Mouse (Mus musculus) embryonic facial prominence, embryonic 11.5 days (tissue): Measurements from ENCODE around the gene Svbp. TPM values are rescaled to one million over a fixed set of nuclear protein-coding genes. Genes with fewer than 3 reads are reported as not detected.

Experiments
- ATAC-seq: fragments of 200-750 bp; cut with Nextera tagmentation; replicated peaks from 2 replicates; pipeline ENCODE4 v1.8.0; 2017; ENCODE audit warnings: low read depth; ENCODE audit not compliant: insufficient number of reproducible peaks, low FRiP score, low TSS enrichment
- DNase-seq: peaks from one replicate; pipeline ENCODE4 v3.0.0-alpha.2; 2015; ENCODE audit warnings: low spot score
- H3K27ac ChIP-seq: fragments of 300-500 bp; sonication (generic); replicated peaks from 2 replicates; pipeline ENCODE4 v1.5.1; 2014; ENCODE audit warnings: mild to moderate bottlenecking, low read depth, low read length, control low read depth
- H3K27me3 ChIP-seq: fragments of 300-500 bp; sonication (generic); 2 replicates; pipeline ENCODE4 v1.6.1; 2014; ENCODE audit warnings: mild to moderate bottlenecking, low read length, moderate library complexity, mixed read lengths; ENCODE audit not compliant: control insufficient read depth, insufficient read depth
- H3K36me3 ChIP-seq: fragments of 300-500 bp; sonication (generic); replicated peaks from 2 replicates; pipeline ENCODE4 v1.6.1; 2014; ENCODE audit warnings: low read depth, mild to moderate bottlenecking, low read length, moderate library complexity, mixed read lengths; ENCODE audit not compliant: control insufficient read depth, insufficient read depth
- H3K4me1 ChIP-seq: fragments of 300-500 bp; sonication (generic); 2 replicates; pipeline ENCODE4 v1.6.1; 2014; ENCODE audit warnings: low read length, mixed read lengths; ENCODE audit not compliant: control insufficient read depth, insufficient read depth
- H3K4me2 ChIP-seq: fragments of 300-500 bp; sonication (generic); 2 replicates; pipeline ENCODE4 v1.6.1; 2014; ENCODE audit warnings: low read depth, mild to moderate bottlenecking, control low read depth, low read length, moderate library complexity
- H3K4me3 ChIP-seq: fragments of 300-500 bp; sonication (generic); 2 replicates; pipeline ENCODE4 v1.5.1; 2014; ENCODE audit warnings: low read depth, low read length, control low read depth
- H3K9ac ChIP-seq: fragments of 300-500 bp; sonication (generic); replicated peaks from 2 replicates; pipeline ENCODE4 v1.6.1; 2014; ENCODE audit warnings: mild to moderate bottlenecking, control low read depth, low read length
- H3K9me3 ChIP-seq: fragments of 300-500 bp; sonication (generic); replicated peaks from 2 replicates; pipeline ENCODE4 v1.6.1; 2016; ENCODE audit warnings: mild to moderate bottlenecking, low read length, inconsistent platforms, mixed read lengths; ENCODE audit not compliant: control insufficient read depth
- WGBS: fragments of 180-500 bp; shearing (Covaris S2); extraction: QIAGEN DNeasy Blood & Tissue Kit; methylation state at CpG from one replicate; pipeline ENCODE4 v1.1.7; 2014; 5-methylcytosine and 5-hydroxymethylcytosine counted together
- polyA plus RNA-seq: library from polyadenylated mRNA; unstranded; fragments of >200 nt; fragmentation: Nextera tagmentation; extraction: Ambion mirVana; gene quantifications from 2 replicates; pipeline ENCODE4 v1.2.1, GENCODE M21; 2014

Svbp gene
- polyA plus RNA-seq, 1 experiment from 2014 or later: 174 TPM

- no peak overlapping the region for H3K4me3 ChIP-seq
- no peak for ATAC-seq
- DNase-seq: no peak
- H3K36me3 ChIP-seq: no peaks in the 10 kb centered on the region
- H3K9me3 ChIP-seq: no peaks in the 10 kb centered on the region
- H3K4me1 ChIP-seq: no peaks in the 10 kb centered on the region
- H3K27ac ChIP-seq: no peak overlapping the region
- 86% methylated on average over 9 of the region's 9 CpGs for WGBS
- H3K9ac ChIP-seq: no peak overlapping the region
- no peaks in the 10 kb centered on the region for H3K27me3 ChIP-seq
- H3K4me2 ChIP-seq: no peak overlapping the region
Measured at GRCm38 (mm10) chr4:119181456-119181855, 13.7 kb upstream of the Svbp start.

- H3K27ac ChIP-seq: no peak overlapping the region
- 55% methylated on average over 1 of the region's 1 CpGs for WGBS
- no peaks in the 10 kb centered on the region for H3K27me3 ChIP-seq
- H3K4me2 ChIP-seq: no peak overlapping the region
- DNase-seq: no peak
- H3K4me3 ChIP-seq: no peak overlapping the region
- H3K36me3 ChIP-seq: no peaks in the 10 kb centered on the region
- ATAC-seq: no peak
- no peaks in the 10 kb centered on the region for H3K4me1 ChIP-seq
- no peak overlapping the region for H3K9ac ChIP-seq
- no peaks in the 10 kb centered on the region for H3K9me3 ChIP-seq
Measured at GRCm38 (mm10) chr4:119183525-119183924, 11.6 kb upstream of the Svbp start.

GRCm38 (mm10) chr4:119185771-119186170, 9.3 kb upstream of the Svbp start:
- H3K9ac ChIP-seq: no peak overlapping the region
- H3K9me3 ChIP-seq: no peaks in the 10 kb centered on the region
- H3K36me3 ChIP-seq: no peaks in the 10 kb centered on the region
- no peaks in the 10 kb centered on the region for H3K4me1 ChIP-seq
- H3K27me3 ChIP-seq: no peaks in the 10 kb centered on the region
- H3K4me2 ChIP-seq: no peak overlapping the region
- H3K27ac ChIP-seq: no peak overlapping the region
- no peak for DNase-seq
- ATAC-seq: no peak
- no peak overlapping the region for H3K4me3 ChIP-seq
- WGBS: 77% methylated on average over 4 of the region's 4 CpGs

GRCm38 (mm10) chr4:119188060-119188785, 6.9 kb upstream of the Svbp start:
- Histone ChIP-seq H3K36me3 (no peaks in the 10 kb centered on the region), H3K9ac (no peak overlapping the region), H3K4me1 (no peaks in the 10 kb centered on the region), H3K27me3 (no peaks in the 10 kb centered on the region), H3K27ac (no peak overlapping the region), H3K4me3 (no peak overlapping the region), H3K4me2 (no peak overlapping the region), H3K9me3 (no peaks in the 10 kb centered on the region)
- ATAC-seq: no peak
- no peak for DNase-seq
- 57% methylated on average over 11 of the region's 11 CpGs for WGBS

- Histone ChIP-seq H3K4me3 (no peak overlapping the region), H3K9me3 (no peaks in the 10 kb centered on the region), H3K4me1 (no peaks in the 10 kb centered on the region), H3K27me3 (no peaks in the 10 kb centered on the region), H3K4me2 (no peak overlapping the region), H3K27ac (no peak overlapping the region), H3K9ac (no peak overlapping the region), H3K36me3 (no peaks in the 10 kb centered on the region)
- DNase-seq: no peak
- 81% methylated on average over 6 of the region's 6 CpGs for WGBS
- ATAC-seq: no peak
Measured at GRCm38 (mm10) chr4:119189392-119189791, 5.7 kb upstream of the Svbp start.

- Histone ChIP-seq H3K4me3 (no peak within 1 kb of the TSS), H3K9me3 (no peaks in the 10 kb centered on the region), H3K36me3 (no peaks in the 10 kb centered on the region), H3K27ac (no peak within 1 kb of the TSS), H3K27me3 (no peaks in the 10 kb centered on the region), H3K4me2 (no peak within 1 kb of the TSS), H3K9ac (no peak within 1 kb of the TSS), H3K4me1 (no peaks in the 10 kb centered on the region)
- ATAC-seq (no peak), DNase-seq (no peak)
- WGBS: 67% methylated on average over 6 of the region's 6 CpGs
Measured at GRCm38 (mm10) chr4:119189864-119190263, 5.2 kb upstream of the Svbp start, which contains the start of gene Ermap. Ermap (minus strand) TSS chr4:119190011.

- Histone ChIP-seq H3K4me1 (no peaks in the 10 kb centered on the region), H3K36me3 (no peaks in the 10 kb centered on the region), H3K4me2 (no peak overlapping the region), H3K9ac (no peak overlapping the region), H3K9me3 (no peaks in the 10 kb centered on the region), H3K27ac (no peak overlapping the region), H3K4me3 (no peak overlapping the region), H3K27me3 (no peaks in the 10 kb centered on the region)
- WGBS: 88% methylated on average over 8 of the region's 8 CpGs
- ATAC-seq (no peak), DNase-seq (no peak)
Measured at GRCm38 (mm10) chr4:119190618-119191017, 4.5 kb upstream of the Svbp start.

- Histone ChIP-seq H3K4me2 (no peak overlapping the region), H3K4me3 (no peak overlapping the region), H3K27me3 (no peaks in the 10 kb centered on the region), H3K36me3 (no peaks in the 10 kb centered on the region), H3K9me3 (no peaks in the 10 kb centered on the region), H3K9ac (no peak overlapping the region), H3K4me1 (no peaks in the 10 kb centered on the region), H3K27ac (no peak overlapping the region)
- 75% methylated on average over 3 of the region's 3 CpGs for WGBS
- DNase-seq: no peak
- no peak for ATAC-seq
Measured at GRCm38 (mm10) chr4:119191273-119191672, 3.8 kb upstream of the Svbp start.
